Mouse (Mus musculus) G1E (cell line): Measurements from ENCODE around the gene Gm14569. TPM values are rescaled to one million over a fixed set of nuclear protein-coding genes. Genes with fewer than 3 reads are reported as not detected.

Source experiments
- ATAC-seq: 2 replicates; pipeline ENCODE4 v1.8.0; 2016; ENCODE audit warnings: mild to moderate bottlenecking; ENCODE audit not compliant: insufficient number of reproducible peaks, poor library complexity, low FRiP score, severe bottlenecking; ENCODE audit errors: extremely low read depth
- DNase-seq: peaks from one replicate; pipeline ENCODE4 v3.0.0; 2012; ENCODE audit warnings: low spot score
- H3K27me3 ChIP-seq: 2 replicates; pipeline ENCODE4 v1.6.1; 2012; ENCODE audit warnings: mild to moderate bottlenecking, low read length, inconsistent platforms; ENCODE audit not compliant: insufficient read depth
- H3K36me3 ChIP-seq: replicated peaks from 2 replicates; pipeline ENCODE3; 2012; ENCODE audit warnings: mild to moderate bottlenecking, inconsistent platforms
- H3K4me1 ChIP-seq: 2 replicates; pipeline ENCODE4 v1.6.1; 2012; ENCODE audit warnings: low read depth, low read length, inconsistent platforms, mixed read lengths; ENCODE audit not compliant: insufficient read depth
- H3K4me3 ChIP-seq: 2 replicates; pipeline ENCODE4 v1.5.1; 2012; ENCODE audit warnings: low read depth, mild to moderate bottlenecking, inconsistent platforms, low read length, moderate library complexity, mixed read lengths
- H3K9me3 ChIP-seq: replicated peaks from 2 replicates; pipeline ENCODE4 v1.6.1; 2012; ENCODE audit warnings: inconsistent platforms
- CTCF ChIP-seq: IDR thresholded peaks from 2 replicates; pipeline ENCODE4 v1.5.1; 2012; ENCODE audit warnings: low read depth, low read length, inconsistent platforms, mixed read lengths
- GATA1 ChIP-seq: IDR thresholded peaks from 2 replicates; pipeline ENCODE4 v1.6.1; 2012; ENCODE audit warnings: borderline replicate concordance, low read length, inconsistent platforms, mixed read lengths
- GATA2 ChIP-seq: IDR thresholded peaks from 2 replicates; pipeline ENCODE4 v1.6.1; 2012; ENCODE audit warnings: low read depth, low read length, inconsistent platforms, borderline replicate concordance
- POLR2AphosphoS5 ChIP-seq: IDR thresholded peaks from 2 replicates; pipeline ENCODE4 v1.6.1; 2012; ENCODE audit warnings: low read depth, low read length, inconsistent platforms; ENCODE audit not compliant: insufficient replicate concordance
- TAL1 ChIP-seq: conservative IDR thresholded peaks from 2 replicates; pipeline ENCODE4 v1.6.1; 2012; ENCODE audit warnings: low read depth, low read length, inconsistent platforms, mixed read lengths
- polyA plus RNA-seq: library from polyadenylated mRNA; stranded (reverse); fragments of >175 nt; gene quantifications from 2 replicates; pipeline ENCODE4 v1.2.3, GENCODE M21; 2012
- total RNA-seq, 2 experiments: library from RNA; stranded (forward) in 1 of 2; stranded (reverse) in 1 of 2; fragments of 200-1000 nt in 1 of 2; fragments of >200 nt in 1 of 2; fragmentation: Nextera tagmentation in 1 of 2; gene quantifications; 2 replicates each; pipeline ENCODE4 v1.2.3; 2014 to 2017

Gm14569 gene
- total RNA-seq (2014; fragmentation: Nextera tagmentation), result not detected in 2 replicates
- total RNA-seq (2017), result 0.11 TPM in 1 of 2 replicates, not detected in the other
- not detected in 2 replicates for polyA plus RNA-seq

DNA sequence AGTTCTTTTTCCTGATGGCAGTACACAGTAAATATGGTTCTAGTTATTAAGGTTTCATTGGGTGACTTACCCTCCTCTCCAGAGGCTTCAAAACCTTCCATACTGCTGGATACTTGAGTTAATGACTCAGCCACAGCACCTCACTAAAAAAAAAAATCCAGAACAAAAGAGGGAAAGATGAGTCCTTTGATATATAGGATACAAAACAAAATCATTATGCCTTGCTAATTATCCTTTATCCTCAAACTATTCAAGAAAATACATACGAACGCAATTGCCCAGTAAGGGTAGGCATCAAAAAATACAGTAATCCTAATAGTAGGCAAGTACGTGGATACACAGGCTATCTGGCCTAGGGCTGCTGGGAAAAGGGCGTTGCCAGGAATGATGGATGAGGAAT is at the start of gene Gm14569:
Gm14569 (minus strand) TSS at position 101 of the 400 bp plus-strand sequence.
- Histone ChIP-seq H3K27me3 (no peaks in the 10 kb centered on the region), H3K4me1 (no peaks in the 10 kb centered on the region), H3K36me3 (no peaks in the 10 kb centered on the region), H3K4me3 (no peak within 1 kb of the TSS), H3K9me3 (no peaks in the 10 kb centered on the region)
- TF ChIP-seq GATA1 (no peak), CTCF (no peak), POLR2AphosphoS5 (no peak), TAL1 (no peak), GATA2 (no peak)
- DNase-seq (no peak), ATAC-seq (no peak)

GRCm38 (mm10) chrX:36534514-36534913 is 42.9 kb upstream of the Gm14569 start:
- no peaks in the 10 kb centered on the region for H3K4me1 ChIP-seq
- ATAC-seq, result no peak
- H3K27me3 ChIP-seq, result no peaks in the 10 kb centered on the region
- peak; percentile 1 for DNase-seq
- TF ChIP-seq CTCF, result no peak
- no peak for TF ChIP-seq TAL1
- TF ChIP-seq GATA2, result no peak
- TF ChIP-seq POLR2AphosphoS5, result no peak
- TF ChIP-seq GATA1, result no peak
- no peaks in the 10 kb centered on the region for H3K36me3 ChIP-seq
- H3K9me3 ChIP-seq, result no peaks in the 10 kb centered on the region
- no peak overlapping the region for H3K4me3 ChIP-seq

DNA sequence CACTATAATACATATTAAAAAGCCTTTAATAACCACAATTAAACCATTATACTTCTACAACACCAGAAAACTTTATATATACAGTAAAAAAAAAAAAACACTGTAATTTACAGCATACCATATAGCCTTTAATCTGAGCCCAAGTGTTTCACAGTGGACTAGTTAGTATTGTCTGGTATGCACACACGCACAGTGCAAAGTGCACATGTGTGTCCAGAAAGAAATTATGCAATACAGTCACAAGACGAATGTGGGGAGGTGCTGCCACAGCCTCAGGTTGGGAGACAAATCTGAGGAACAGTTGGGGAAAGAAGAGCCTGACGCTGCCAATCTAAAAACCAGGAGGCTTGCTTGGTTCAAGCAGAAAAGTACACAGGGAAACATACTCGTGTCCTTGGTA is 42.1 kb upstream of the Gm14569 start:
- no peak for DNase-seq

GRCm38 (mm10) chrX:36530251-36530650 is 38.6 kb upstream of the Gm14569 start:
- no peak for ATAC-seq
- TF ChIP-seq CTCF (no peak), GATA2 (no peak), GATA1 (no peak), TAL1 (no peak), POLR2AphosphoS5 (no peak)
- no peaks in the 10 kb centered on the region for H3K36me3 ChIP-seq

More for the DNA sequence above, 42.1 kb upstream of the Gm14569 start:
- no peak for ATAC-seq
- no peaks in the 10 kb centered on the region for H3K9me3 ChIP-seq
- H3K4me3 ChIP-seq, result no peak overlapping the region
- no peak for TF ChIP-seq GATA2
- no peak for TF ChIP-seq TAL1
- TF ChIP-seq GATA1, result no peak
- TF ChIP-seq POLR2AphosphoS5, result no peak
- TF ChIP-seq CTCF, result no peak
- no peaks in the 10 kb centered on the region for H3K4me1 ChIP-seq
- H3K36me3 ChIP-seq, result no peaks in the 10 kb centered on the region
- no peaks in the 10 kb centered on the region for H3K27me3 ChIP-seq

DNA sequence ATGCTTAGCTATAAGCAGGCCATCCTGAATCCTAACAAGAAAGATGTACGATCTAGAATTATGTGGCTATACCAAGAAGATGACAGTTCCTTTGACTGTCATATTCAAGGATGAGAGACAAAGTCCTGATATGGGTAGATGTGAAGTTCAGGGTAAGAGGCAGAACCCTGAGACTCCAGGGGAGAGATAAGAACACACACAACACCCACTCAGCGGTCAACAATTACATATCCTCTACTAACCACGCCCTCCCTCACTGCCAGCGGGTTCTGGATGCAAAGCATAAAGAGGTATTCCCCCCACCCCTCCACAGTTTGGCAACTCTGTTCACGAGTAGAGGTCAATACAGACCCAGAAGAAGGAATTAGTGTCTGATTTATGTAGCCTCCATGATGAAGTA is 32.1 kb upstream of the Gm14569 start:
- ATAC-seq (no peak), DNase-seq (no peak)
- Histone ChIP-seq H3K27me3 (no peaks in the 10 kb centered on the region), H3K4me1 (no peaks in the 10 kb centered on the region), H3K4me3 (no peak overlapping the region), H3K36me3 (no peaks in the 10 kb centered on the region), H3K9me3 (no peaks in the 10 kb centered on the region)
- TF ChIP-seq GATA1, result no peak
- TF ChIP-seq POLR2AphosphoS5, result no peak
- no peak for TF ChIP-seq CTCF
- no peak for TF ChIP-seq TAL1
- TF ChIP-seq GATA2, result no peak

More at GRCm38 (mm10) chrX:36530251-36530650, 38.6 kb upstream of the Gm14569 start:
- H3K4me3 ChIP-seq, result no peak overlapping the region
- DNase-seq, result no peak
- no peaks in the 10 kb centered on the region for H3K9me3 ChIP-seq
- H3K4me1 ChIP-seq, result no peaks in the 10 kb centered on the region
- no peaks in the 10 kb centered on the region for H3K27me3 ChIP-seq

GRCm38 (mm10) chrX:36513726-36514125 is 22.1 kb upstream of the Gm14569 start:
- H3K4me3 ChIP-seq, result no peak overlapping the region
- TF ChIP-seq CTCF (no peak), POLR2AphosphoS5 (no peak), GATA2 (no peak), TAL1 (no peak), GATA1 (no peak)
- ATAC-seq (no peak), DNase-seq (no peak)
- no peaks in the 10 kb centered on the region; the same call in 1 of the 2 replicates for H3K27me3 ChIP-seq
- no peaks in the 10 kb centered on the region for H3K9me3 ChIP-seq
- H3K4me1 ChIP-seq, result no peaks in the 10 kb centered on the region
- H3K36me3 ChIP-seq, result no peaks in the 10 kb centered on the region

GRCm38 (mm10) chrX:36513231-36513630 is 21.6 kb upstream of the Gm14569 start:
- DNase-seq (no peak), ATAC-seq (no peak)
- Histone ChIP-seq H3K4me1 (no peaks in the 10 kb centered on the region), H3K27me3 (no peaks in the 10 kb centered on the region; the same call in 1 of the 2 replicates), H3K36me3 (no peaks in the 10 kb centered on the region), H3K4me3 (no peak overlapping the region), H3K9me3 (no peaks in the 10 kb centered on the region)
- TF ChIP-seq GATA1 (no peak), POLR2AphosphoS5 (no peak), GATA2 (no peak), TAL1 (no peak)
